Mouse (Mus musculus): Measurements from ENCODE around the gene Rnf144a.

DNA sequence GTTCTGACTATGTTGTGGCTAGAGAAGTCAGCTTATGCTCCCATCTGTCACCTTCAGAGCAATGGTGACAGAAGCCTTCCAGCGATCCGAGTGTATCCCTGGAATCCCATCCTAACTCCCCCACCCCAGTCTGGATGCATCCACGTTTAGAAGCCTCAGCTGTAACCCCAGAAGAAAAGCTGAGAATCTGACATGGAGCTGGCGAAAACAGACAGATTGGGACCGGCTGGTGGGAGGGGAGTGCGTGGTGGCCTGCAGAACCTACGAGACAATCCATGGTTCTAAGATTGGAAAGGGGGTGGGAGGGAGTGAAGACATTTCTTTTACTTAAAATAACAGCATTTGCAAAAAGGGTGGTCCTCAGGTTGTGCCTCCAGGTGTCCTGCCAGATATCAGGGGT, 37.4 kb downstream of the Rnf144a start:
- no peak for TF ChIP-seq CTCF (IDR thresholded peaks at IDR 0.05; ENCODE audit: low read depth)
- TF ChIP-seq EP300 (IDR thresholded peaks at IDR 0.05; ENCODE audit: low read depth): no peak
